Mouse (Mus musculus) spleen, postnatal 4 days (tissue): ENCODE measurements at regions not wholly inside any gene's neighbourhood (a gene's known extent, or its start where the extent isn't known, plus 50 kb on each side); places are given as distances from the start of the nearest gene placed in this dataset.
"Not testable (repeated sequence)": the region's sequence is repeated elsewhere in the genome, so short reads cannot be mapped to it uniquely, and the experiment has no call there.

Source experiments
- DNase-seq, 2 experiments: peaks; one replicate each; pipeline ENCODE4 v3.0.0; 2022; ENCODE audit warnings: low spot score in 2 of 2

GRCm38 (mm10) chrX:99732526-99732925, 88.3 kb upstream of the Tmem28 start:
- DNase-seq, result no peak

DNA sequence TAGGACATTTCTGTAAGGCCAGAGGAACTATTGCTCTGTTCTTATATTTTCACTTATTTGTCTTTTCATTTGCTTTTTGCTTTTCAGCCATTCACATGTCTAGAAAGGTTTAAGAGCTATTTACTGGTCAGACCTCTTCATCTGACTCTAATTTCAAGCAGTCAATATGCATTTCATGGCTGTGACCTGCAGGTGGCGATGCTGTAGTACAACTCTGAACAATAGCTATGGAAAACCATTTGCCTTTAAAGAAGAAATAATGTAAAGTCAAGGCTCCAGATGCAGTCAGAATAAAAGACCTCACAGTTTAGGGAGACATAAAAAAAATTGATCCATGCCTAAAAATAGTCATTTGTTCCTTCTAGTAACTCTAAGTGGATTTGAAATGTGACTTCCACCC, 95.7 kb upstream of the Tmem28 start:
- no peak for DNase-seq

DNA sequence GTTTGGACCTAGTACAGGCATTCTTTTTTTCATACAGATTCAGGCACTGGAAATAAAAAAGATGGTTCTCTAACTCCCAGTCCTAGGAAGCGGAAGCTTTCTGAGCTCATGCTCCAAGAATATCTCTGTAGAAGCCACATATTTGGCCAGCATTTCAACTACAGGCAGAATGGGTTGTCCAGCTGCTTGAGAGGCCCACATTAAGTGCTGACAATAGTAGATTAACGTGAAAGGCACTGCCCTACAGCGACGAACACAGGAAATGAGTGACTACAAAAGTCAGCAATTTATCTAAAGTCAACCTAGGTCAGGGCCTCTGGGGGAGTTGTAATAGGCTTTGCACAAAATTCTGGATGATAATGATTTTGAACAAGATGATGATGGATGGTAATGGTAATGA, 125.5 kb upstream of the Tmem28 start:
- no peak for DNase-seq

GRCm38 (mm10) chrX:99690971-99691370, 129.8 kb upstream of the Tmem28 start:
- no peak for DNase-seq

DNA sequence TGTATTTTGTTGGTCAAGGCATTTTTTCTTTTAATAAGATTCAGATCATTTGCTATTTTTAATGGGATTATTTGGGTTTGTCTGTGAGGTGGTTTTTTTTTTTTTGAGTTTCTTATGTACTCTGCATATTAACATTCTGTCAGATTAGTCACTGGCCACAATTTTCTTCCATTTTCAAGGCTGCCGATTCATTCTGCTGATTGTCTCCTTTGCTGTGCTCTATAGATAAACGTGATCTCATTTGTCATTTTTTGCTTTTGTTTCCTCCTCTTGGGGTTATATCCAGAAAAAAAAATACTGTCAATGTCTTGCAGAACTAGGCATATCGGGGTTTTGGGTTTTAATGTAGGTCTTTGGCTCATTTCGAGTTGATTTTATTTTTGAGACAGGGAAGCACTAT, 131.1 kb upstream of the Tmem28 start:
- DNase-seq, result no peak

DNA sequence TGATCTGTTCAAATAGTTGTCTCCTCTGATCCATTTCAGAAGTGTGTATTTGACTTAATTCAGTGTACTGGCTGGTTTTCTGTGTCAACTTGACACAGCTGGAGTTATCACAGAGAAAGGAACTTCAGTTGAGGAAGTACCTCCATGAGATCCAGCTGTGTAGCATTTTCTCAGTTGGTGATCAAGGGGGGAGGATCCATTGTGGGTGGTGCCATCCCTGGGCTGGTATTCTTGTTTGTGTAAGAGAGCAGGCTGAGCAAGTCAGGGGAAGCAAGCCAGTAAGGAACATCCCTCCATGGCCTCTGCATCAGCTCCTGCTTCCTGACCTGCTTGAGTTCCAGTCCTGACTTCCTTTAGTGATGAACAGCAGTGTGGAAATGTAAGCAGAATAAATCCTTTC, 138.3 kb upstream of the Tmem28 start:
- DNase-seq, result not testable (repeated sequence)

DNA sequence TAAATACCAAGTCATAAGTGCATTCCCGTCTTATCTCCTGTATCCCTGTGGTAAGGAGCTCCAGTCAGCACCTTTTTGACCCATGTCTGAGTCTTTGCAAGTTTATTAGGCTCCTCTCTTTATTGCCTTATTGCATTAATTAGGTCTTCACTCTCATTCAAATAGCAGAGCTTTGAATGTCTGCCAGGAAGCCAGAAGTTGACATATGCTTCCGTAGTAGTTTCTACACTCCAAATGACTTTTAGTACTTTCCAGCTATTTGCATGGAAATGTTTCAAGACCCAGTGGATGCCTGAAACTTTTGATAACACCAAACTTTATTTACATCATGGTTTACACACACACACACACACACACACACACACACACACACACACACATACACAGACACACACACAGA, 153.2 kb upstream of the Tmem28 start:
- no peak for DNase-seq

- DNase-seq, result no peak
Observed at GRCm38 (mm10) chrX:99662566-99662965, 158.3 kb upstream of the Tmem28 start.

GRCm38 (mm10) chrX:99659496-99660140, 161.2 kb upstream of the Tmem28 start:
- no peak for DNase-seq

DNA sequence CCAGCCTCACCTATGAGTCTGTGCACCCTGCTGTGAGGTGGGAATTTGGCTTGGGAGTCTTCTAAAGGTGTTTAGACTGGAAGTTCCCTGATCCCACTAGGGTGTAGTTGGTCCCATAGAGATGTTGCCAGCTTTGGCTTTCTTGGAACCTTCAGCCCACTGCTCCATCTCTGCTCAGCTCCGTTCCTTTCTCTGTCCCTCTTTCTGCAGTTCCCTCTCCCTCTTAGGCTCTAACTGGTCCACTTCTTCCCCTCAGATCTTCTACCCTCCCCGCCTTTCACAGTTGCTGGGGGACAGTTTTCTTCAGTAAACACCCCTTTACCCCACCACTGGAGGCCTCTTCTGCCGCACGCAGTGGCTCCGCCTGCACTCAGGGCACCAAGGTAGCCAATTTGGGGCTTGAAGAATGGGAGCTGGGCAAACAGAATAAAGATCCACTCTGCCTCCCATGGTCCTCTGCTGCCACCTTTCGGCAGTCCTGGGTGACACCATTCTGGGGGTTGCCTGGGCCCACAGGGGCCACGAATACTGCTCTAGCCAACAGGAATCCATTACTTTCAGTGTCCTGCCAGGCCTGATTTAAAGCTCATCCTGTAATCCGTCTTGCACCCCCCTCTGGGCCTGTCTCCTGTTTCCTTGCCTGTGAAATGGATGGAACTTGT, 162.9 kb upstream of the Tmem28 start:
- peak; percentile 33 to 75 for DNase-seq

DNA sequence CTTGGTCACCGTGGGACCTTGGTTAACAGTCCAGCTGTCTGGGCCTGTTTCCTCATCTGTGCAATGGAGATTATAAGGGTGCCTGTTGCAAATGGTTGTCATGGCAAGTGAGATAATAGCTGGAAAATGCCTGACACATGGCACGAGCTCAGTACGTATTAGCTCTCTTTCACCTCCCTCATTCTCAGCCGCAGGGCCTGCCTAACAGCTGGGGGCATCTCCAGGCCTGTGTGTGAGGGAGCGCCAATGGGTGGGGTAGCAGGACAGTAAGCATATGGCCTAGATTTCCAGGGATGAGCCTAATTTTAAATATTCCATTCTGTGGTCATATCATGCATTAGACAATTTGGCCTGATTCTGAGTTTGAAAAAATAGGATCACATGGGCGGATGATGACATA, 163.8 kb upstream of the Tmem28 start:
- DNase-seq, result no peak

DNA sequence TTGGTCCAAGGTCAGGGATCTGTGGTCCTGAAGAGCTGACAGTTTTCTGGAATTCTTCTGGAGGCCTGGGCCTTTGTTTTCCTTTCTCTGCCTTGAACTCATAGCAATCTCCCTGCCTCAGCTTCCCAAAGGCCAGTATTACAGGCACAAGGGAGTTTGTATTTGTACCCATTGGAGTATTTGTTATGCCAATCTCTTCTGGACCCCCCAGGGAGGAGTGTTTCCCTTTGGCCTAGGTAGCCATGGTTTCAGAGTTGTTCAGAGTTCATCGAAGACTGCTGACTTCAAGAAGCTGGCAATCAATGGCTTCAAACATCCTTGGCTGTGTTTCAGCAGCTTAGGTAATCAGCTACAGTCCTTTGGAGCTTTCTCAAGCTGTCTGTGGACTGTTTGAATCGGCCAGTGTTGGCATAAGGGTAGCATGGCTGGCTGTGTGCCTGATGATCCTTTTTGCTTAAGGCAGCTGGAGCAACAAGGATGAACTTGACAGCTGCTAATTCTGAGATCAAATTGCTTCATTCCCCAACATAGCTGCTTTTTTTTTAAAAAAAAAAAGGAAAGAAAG, 161.2 kb upstream of the Pja1 start:
- DNase-seq, result no peak

DNA sequence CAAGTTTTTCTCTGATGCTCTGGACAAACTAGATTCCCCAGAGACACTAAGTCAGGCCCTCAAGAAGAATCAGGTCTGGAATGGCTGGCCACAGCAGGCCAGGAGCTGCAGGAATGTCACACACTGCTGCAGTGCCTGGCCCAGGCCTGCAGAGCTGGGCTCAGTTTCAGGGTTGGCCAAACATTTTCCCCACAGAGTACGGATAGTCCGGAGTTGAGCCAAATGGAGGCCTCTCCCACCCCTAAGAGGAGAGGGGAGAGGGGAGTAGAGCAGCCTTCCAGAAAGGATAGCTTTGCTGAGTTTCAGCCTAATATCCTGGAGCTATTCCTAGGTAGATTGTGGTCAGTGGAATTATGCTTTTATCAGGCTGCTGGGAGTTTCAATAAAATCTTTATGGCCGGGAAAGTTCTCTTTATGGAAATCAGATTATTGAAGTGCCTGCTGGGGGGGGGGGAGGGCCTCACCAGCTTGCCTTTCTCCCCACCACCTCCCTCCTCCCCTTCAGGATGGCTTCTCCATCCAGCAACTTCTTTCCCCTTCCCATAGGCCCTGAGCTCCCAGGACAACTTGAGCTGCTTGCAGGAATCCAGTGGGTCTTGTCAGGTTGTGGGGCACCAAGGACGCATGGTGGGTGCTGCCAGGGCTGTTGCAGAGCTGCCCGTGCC, 153.6 kb upstream of the Pja1 start:
- no peak for DNase-seq

DNA sequence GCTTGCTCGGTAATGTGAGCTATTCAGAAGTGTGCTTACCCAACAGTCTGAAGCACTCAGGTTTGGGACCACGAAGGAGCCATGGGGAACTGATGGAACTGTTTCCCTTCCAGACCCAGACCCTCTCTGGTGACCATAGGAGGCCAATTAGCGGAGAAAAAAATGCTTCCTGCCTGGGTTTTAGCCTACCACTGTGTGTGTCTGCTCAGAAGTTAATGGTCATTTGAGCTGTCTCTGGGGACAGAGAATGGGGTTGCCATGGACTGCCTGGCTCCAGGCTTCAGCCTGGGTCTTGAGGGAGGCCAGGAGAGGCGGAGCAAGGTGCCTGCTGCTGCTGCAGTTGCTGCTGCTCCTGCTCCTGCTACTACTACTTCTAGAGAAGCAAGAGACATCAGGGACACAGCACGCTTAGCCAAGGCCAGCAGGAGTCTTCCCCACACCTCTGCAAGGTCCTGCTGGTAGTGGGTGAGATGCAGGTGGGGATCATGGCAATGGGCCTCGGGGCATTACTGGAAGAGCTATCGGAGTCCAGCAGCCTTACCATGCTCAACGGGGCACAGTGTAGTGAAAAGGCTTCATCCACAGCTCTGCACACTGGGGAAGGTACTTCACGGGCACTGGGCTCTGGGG, 141.2 kb upstream of the Pja1 start:
- DNase-seq, result no peak

GRCm38 (mm10) chrX:99610096-99610495, 139.0 kb upstream of the Pja1 start:
- no peak for DNase-seq

DNA sequence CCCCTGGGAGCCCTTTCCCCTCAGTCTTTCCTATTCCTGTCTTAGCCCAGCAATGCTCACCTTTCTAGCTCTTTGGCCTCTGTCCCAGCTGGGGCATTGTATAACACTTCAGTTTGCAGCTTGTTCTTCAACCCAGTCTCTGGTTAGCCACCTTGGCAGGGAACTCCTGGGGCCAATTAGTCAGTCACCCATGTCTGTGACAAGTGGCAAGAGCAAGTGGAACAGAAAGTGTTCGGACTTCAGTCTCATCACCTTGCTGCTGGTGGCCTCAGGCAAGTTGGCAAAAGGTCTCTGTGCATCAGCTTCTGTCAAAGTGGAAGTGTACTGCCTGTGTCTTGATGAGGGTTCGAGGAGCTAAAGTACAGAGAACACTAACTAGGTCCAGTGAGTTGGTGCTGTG, 138.5 kb upstream of the Pja1 start:
- DNase-seq, result no peak

DNA sequence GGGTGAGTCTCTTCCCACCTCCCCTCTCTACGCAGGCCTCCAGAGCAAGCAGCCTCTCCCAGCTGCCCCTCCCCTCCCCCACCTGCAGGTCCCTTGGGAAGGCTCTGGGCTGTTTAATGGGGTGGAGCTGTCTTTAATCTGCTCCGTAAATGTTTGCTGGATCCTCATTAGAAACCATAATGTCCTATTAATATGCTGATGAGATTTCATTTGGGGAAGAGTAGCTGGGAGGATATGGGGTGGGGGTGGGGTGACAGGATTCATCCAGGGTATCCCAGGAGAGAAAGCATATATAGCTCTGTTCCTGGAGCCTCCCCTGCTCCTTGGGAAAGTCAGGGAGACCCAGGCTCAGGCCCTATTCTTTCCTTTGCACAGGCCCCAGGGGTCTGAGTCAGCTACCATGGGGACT, 137.2 kb upstream of the Pja1 start:
- DNase-seq, result no peak

- no peak for DNase-seq
Observed at GRCm38 (mm10) chrX:99605084-99605824, 134.2 kb upstream of the Pja1 start.

GRCm38 (mm10) chrX:99603714-99604113, 132.6 kb upstream of the Pja1 start:
- DNase-seq, result no peak

- DNase-seq, result no peak
Observed at GRCm38 (mm10) chrX:99602268-99602885, 131.3 kb upstream of the Pja1 start.

GRCm38 (mm10) chrX:99595493-99595892, 124.4 kb upstream of the Pja1 start:
- DNase-seq, result no peak
